Mouse (Mus musculus) heart, adult 11 months (tissue): ENCODE results near the gene Tfcp2l1.

Experiments
- DNase-seq: peaks from one replicate; pipeline ENCODE4 v3.0.0; 2022

Tfcp2l1 gene

GRCm38 (mm10) chr1:118658716-118659115, 31.0 kb downstream of the Tfcp2l1 start:
- DNase-seq, result no peak

GRCm38 (mm10) chr1:118660880-118661465, 33.2 kb downstream of the Tfcp2l1 start:
- no peak for DNase-seq

GRCm38 (mm10) chr1:118663062-118663461, 35.3 kb downstream of the Tfcp2l1 start:
- DNase-seq, result no peak

GRCm38 (mm10) chr1:118667536-118667935, 39.8 kb downstream of the Tfcp2l1 start:
- no peak for DNase-seq

- DNase-seq, result no peak
Measured at GRCm38 (mm10) chr1:118672196-118672595, 44.5 kb downstream of the Tfcp2l1 start.

- DNase-seq, result no peak
Measured at GRCm38 (mm10) chr1:118674176-118674575, 46.4 kb downstream of the Tfcp2l1 start.

GRCm38 (mm10) chr1:118681980-118682379, 54.2 kb downstream of the Tfcp2l1 start:
- no peak for DNase-seq

GRCm38 (mm10) chr1:118683686-118684085, 55.9 kb downstream of the Tfcp2l1 start:
- no peak for DNase-seq

GRCm38 (mm10) chr1:118687726-118688125, 60.0 kb downstream of the Tfcp2l1 start:
- DNase-seq, result no peak

- no peak for DNase-seq
Measured at GRCm38 (mm10) chr1:118689830-118690229, 62.1 kb downstream of the Tfcp2l1 start.

GRCm38 (mm10) chr1:118694436-118694835, 66.7 kb downstream of the Tfcp2l1 start:
- DNase-seq, result no peak

- no peak for DNase-seq
Measured at GRCm38 (mm10) chr1:118697906-118698305, 70.2 kb downstream of the Tfcp2l1 start.

GRCm38 (mm10) chr1:118699118-118699890, 71.6 kb downstream of the Tfcp2l1 start:
- DNase-seq, result no peak

GRCm38 (mm10) chr1:118699961-118700360, 72.2 kb downstream of the Tfcp2l1 start:
- DNase-seq, result no peak

GRCm38 (mm10) chr1:118711606-118712005, 83.9 kb downstream of the Tfcp2l1 start:
- DNase-seq, result no peak

GRCm38 (mm10) chr1:118716225-118716624, 88.5 kb downstream of the Tfcp2l1 start:
- no peak for DNase-seq

GRCm38 (mm10) chr1:118718055-118718454, 90.3 kb downstream of the Tfcp2l1 start:
- DNase-seq, result peak; percentile 91

- no peak for DNase-seq
Measured at GRCm38 (mm10) chr1:118719699-118720098, 92.0 kb downstream of the Tfcp2l1 start.

- no peak for DNase-seq
Measured at GRCm38 (mm10) chr1:118720474-118721095, 92.8 kb downstream of the Tfcp2l1 start.

- no peak for DNase-seq
Measured at GRCm38 (mm10) chr1:118727075-118727474, 99.3 kb downstream of the Tfcp2l1 start.

- DNase-seq, result no peak
Measured at GRCm38 (mm10) chr1:118728796-118729195, 101.1 kb downstream of the Tfcp2l1 start.
